20 mouse cellular contexts compared by ENCODE assay signal in genomic region chr4:139032521-139032920, GRCm38 (mm10). TPM values are rescaled to one million over a fixed set of nuclear protein-coding genes. Genes with fewer than 3 reads are reported as not detected.
"Had no signal": no experiment of that assay in that cellular context is flagged by ENCODE, and none has a peak within 500 bp of the region (broad histone marks: within the 10 kb centered on the region; RNA-seq: fewer than 3 reads in every experiment).

No protein-coding gene starts in this region.

- H3K4me3 ChIP-seq: limb, embryonic 15.5 days; liver, embryonic 12.5 days; midbrain, embryonic 10.5 days; myocyte; neural tube, embryonic 12.5 days had no signal

- H3K9ac ChIP-seq: limb, embryonic 15.5 days; liver, embryonic 12.5 days; lung, embryonic 14.5 days; neural tube, embryonic 12.5 days had no signal

- ATAC-seq: liver, embryonic 12.5 days had no signal

- H3K36me3 ChIP-seq: liver, embryonic 12.5 days; midbrain, embryonic 10.5 days; neural tube, embryonic 12.5 days had no signal

- H3K4me2 ChIP-seq: limb, embryonic 15.5 days; liver, embryonic 12.5 days; lung, embryonic 14.5 days; neural tube, embryonic 12.5 days had no signal

- H3K9me3 ChIP-seq: limb, embryonic 15.5 days; midbrain, embryonic 10.5 days had no signal

- DNase-seq: kidney, postnatal 36 days; layer of hippocampus, adult 9-11 months; layer of hippocampus, postnatal 36 days; lung, embryonic 14.5 days; lung, postnatal 10 days; lung, postnatal 4 days; midbrain, embryonic 14.5 days; retina, postnatal 1 day; right cerebral cortex, postnatal 4 days; spleen, adult 18-20 months; thymus, adult 18-20 months; thymus, postnatal 14 days had no signal

- H3K27ac ChIP-seq: kidney, postnatal 0 days; limb, embryonic 15.5 days; liver, embryonic 12.5 days; midbrain, embryonic 10.5 days; neural tube, embryonic 12.5 days had no signal

- H3K4me1 ChIP-seq: liver, embryonic 12.5 days had no signal

- H3K27me3 ChIP-seq: limb, embryonic 15.5 days; liver, embryonic 12.5 days; neural tube, embryonic 12.5 days had no signal

RNA-seq across cellular contexts. Expression of gene Htr6, which starts 42.8 kb away (rescaled TPM):
- polyA plus RNA-seq: liver, embryonic 12.5 days; liver, embryonic 16.5 days; lung, embryonic 14.5 days; midbrain, embryonic 10.5 days; neural tube, embryonic 12.5 days; stomach, embryonic 14.5 days had no signal
